Mouse (Mus musculus) liver, embryonic 11.5 days (tissue): ENCODE data around the gene Atg16l2. TPM values are rescaled to one million over a fixed set of nuclear protein-coding genes. Genes with fewer than 3 reads are reported as not detected.

Experiments used
- ATAC-seq: fragments of 200-750 bp; cut with Nextera tagmentation; replicated peaks from 2 replicates; pipeline ENCODE4 v1.8.0; 2017; ENCODE audit warnings: moderate number of reproducible peaks, mild to moderate bottlenecking, moderate TSS enrichment, moderate library complexity; ENCODE audit not compliant: low FRiP score
- DNase-seq: peaks from one replicate; pipeline ENCODE4 v3.0.0-alpha.2; 2017; ENCODE audit warnings: low spot score
- H3K27ac ChIP-seq: fragments of 300-500 bp; sonication (generic); 2 replicates; pipeline ENCODE4 v1.5.1; 2014; ENCODE audit warnings: mild to moderate bottlenecking, low read depth, low read length, control low read depth
- H3K27me3 ChIP-seq: fragments of 300-500 bp; sonication (generic); replicated peaks from 2 replicates; pipeline ENCODE4 v1.6.1; 2014; ENCODE audit warnings: low read length, mixed read lengths; ENCODE audit not compliant: control insufficient read depth, insufficient read depth
- H3K36me3 ChIP-seq: fragments of 300-500 bp; sonication (generic); 2 replicates; pipeline ENCODE4 v1.6.1; 2014; ENCODE audit warnings: mild to moderate bottlenecking, low read length, moderate library complexity, mixed read lengths; ENCODE audit not compliant: control insufficient read depth, insufficient read depth
- H3K4me1 ChIP-seq: fragments of 300-500 bp; sonication (generic); replicated peaks from 2 replicates; pipeline ENCODE4 v1.6.1; 2014; ENCODE audit warnings: low read length, mixed read lengths; ENCODE audit not compliant: control insufficient read depth, insufficient read depth
- H3K4me2 ChIP-seq: fragments of 300-500 bp; sonication (generic); 2 replicates; pipeline ENCODE4 v1.6.1; 2014; ENCODE audit warnings: mild to moderate bottlenecking, control low read depth, moderate library complexity
- H3K4me3 ChIP-seq: fragments of 300-500 bp; sonication (generic); 2 replicates; pipeline ENCODE4 v1.5.1; 2014; ENCODE audit warnings: low read depth, low read length, control low read depth
- H3K9ac ChIP-seq: fragments of 300-500 bp; sonication (generic); 2 replicates; pipeline ENCODE4 v1.6.1; 2014; ENCODE audit warnings: low read depth, low read length, control low read depth
- H3K9me3 ChIP-seq: fragments of 300-500 bp; sonication (generic); 2 replicates; pipeline ENCODE4 v1.6.1; 2016; ENCODE audit warnings: low read length, inconsistent platforms, mixed read lengths; ENCODE audit not compliant: control insufficient read depth
- WGBS: fragments of 180-500 bp; shearing (Covaris S2); extraction: QIAGEN DNeasy Blood & Tissue Kit; methylation state at CpG from one replicate; pipeline ENCODE4 v1.1.7; 2014; 5-methylcytosine and 5-hydroxymethylcytosine counted together
- polyA plus RNA-seq: library from polyadenylated mRNA; unstranded; fragments of >200 nt; fragmentation: Nextera tagmentation; extraction: Ambion mirVana; gene quantifications from 2 replicates; pipeline ENCODE4 v1.2.1, GENCODE M21; 2014

Gene Atg16l2
- polyA plus RNA-seq, 1 experiment from 2014 or later = 5.7 TPM

GRCm38 (mm10) chr7:101327263-101327662 lies 25.2 kb upstream of the Atg16l2 start:
- Histone ChIP-seq H3K4me3 (no peak overlapping the region), H3K4me1 (peaks cover 32% of the 10 kb centered on the region), H3K36me3 (no peaks in the 10 kb centered on the region), H3K27me3 (no peaks in the 10 kb centered on the region), H3K27ac (no peak overlapping the region), H3K4me2 (no peak overlapping the region), H3K9me3 (no peaks in the 10 kb centered on the region), H3K9ac (no peak overlapping the region)
- no peak for DNase-seq
- WGBS = 62% methylated on average over 5 of the region's 5 CpGs
- ATAC-seq = no peak

GRCm38 (mm10) chr7:101326006-101326405 lies 24.0 kb upstream of the Atg16l2 start:
- no peak overlapping the region for H3K9ac ChIP-seq
- H3K4me2 ChIP-seq = no peak overlapping the region; the same call in 1 of the 2 replicates
- no peaks in the 10 kb centered on the region for H3K9me3 ChIP-seq
- 81% methylated on average over 5 of the region's 5 CpGs for WGBS
- H3K4me3 ChIP-seq = no peak overlapping the region
- no peaks in the 10 kb centered on the region for H3K27me3 ChIP-seq
- H3K36me3 ChIP-seq = no peaks in the 10 kb centered on the region
- H3K27ac ChIP-seq = no peak overlapping the region
- H3K4me1 ChIP-seq = peaks cover 37% of the 10 kb centered on the region
- ATAC-seq (no peak), DNase-seq (no peak)

GRCm38 (mm10) chr7:101324142-101324962 lies 22.3 kb upstream of the Atg16l2 start:
- no peaks in the 10 kb centered on the region for H3K27me3 ChIP-seq
- peak overlapping the region; percentile 47 for H3K4me2 ChIP-seq
- H3K9me3 ChIP-seq = no peaks in the 10 kb centered on the region
- H3K36me3 ChIP-seq = no peaks in the 10 kb centered on the region
- no peak overlapping the region for H3K4me3 ChIP-seq
- WGBS = 52% methylated on average over 6 of the region's 6 CpGs
- peak overlapping the region; percentile 74 for H3K27ac ChIP-seq
- peaks cover 52% of the 10 kb centered on the region for H3K4me1 ChIP-seq
- ATAC-seq (no peak), DNase-seq (no peak)
- no peak overlapping the region for H3K9ac ChIP-seq

GRCm38 (mm10) chr7:101323141-101323594 lies 21.1 kb upstream of the Atg16l2 start:
- Histone ChIP-seq H3K27me3 (no peaks in the 10 kb centered on the region), H3K9me3 (no peaks in the 10 kb centered on the region), H3K9ac (peak overlapping the region; percentile 4; the same call in 1 of the 2 replicates), H3K27ac (peak overlapping the region; percentile 74; the same call in 1 of the 2 replicates), H3K4me1 (peaks cover 58% of the 10 kb centered on the region), H3K36me3 (no peaks in the 10 kb centered on the region), H3K4me3 (peak overlapping the region; percentile 76), H3K4me2 (peak overlapping the region; percentile 99)
- DNase-seq (no peak), ATAC-seq (peak; percentile 45)
- WGBS = 47% methylated on average over 4 of the region's 4 CpGs

GRCm38 (mm10) chr7:101321218-101321827 lies 19.3 kb upstream of the Atg16l2 start:
- Histone ChIP-seq H3K27ac (peak overlapping the region; percentile 80), H3K4me2 (peak overlapping the region; percentile 99), H3K27me3 (no peaks in the 10 kb centered on the region), H3K4me1 (peaks cover 74% of the 10 kb centered on the region), H3K36me3 (no peaks in the 10 kb centered on the region), H3K9me3 (no peaks in the 10 kb centered on the region), H3K9ac (peak overlapping the region; percentile 82), H3K4me3 (peak overlapping the region; percentile 76)
- ATAC-seq = peak; percentile 24
- DNase-seq = peak; percentile 63
- WGBS = 1% methylated on average over 61 of the region's 61 CpGs

GRCm38 (mm10) chr7:101320399-101321217 lies 18.6 kb upstream of the Atg16l2 start:
- Histone ChIP-seq H3K4me2 (peak overlapping the region; percentile 99), H3K9ac (peak overlapping the region; percentile 82), H3K9me3 (no peaks in the 10 kb centered on the region), H3K27me3 (no peaks in the 10 kb centered on the region), H3K4me1 (peaks cover 77% of the 10 kb centered on the region), H3K36me3 (no peaks in the 10 kb centered on the region), H3K4me3 (peak overlapping the region; percentile 76), H3K27ac (peak overlapping the region; percentile 80)
- WGBS = 5% methylated on average over 36 of the region's 37 CpGs
- DNase-seq = peak; percentile 73
- ATAC-seq = peak; percentile 42

GRCm38 (mm10) chr7:101319796-101320195 lies 17.7 kb upstream of the Atg16l2 start:
- H3K27ac ChIP-seq = peak overlapping the region; percentile 80
- H3K27me3 ChIP-seq = no peaks in the 10 kb centered on the region
- H3K36me3 ChIP-seq = no peaks in the 10 kb centered on the region
- DNase-seq (no peak), ATAC-seq (no peak)
- WGBS = 73% methylated on average over 1 of the region's 1 CpGs
- H3K4me3 ChIP-seq = no peak overlapping the region
- H3K9me3 ChIP-seq = no peaks in the 10 kb centered on the region
- H3K9ac ChIP-seq = no peak overlapping the region
- peaks cover 82% of the 10 kb centered on the region for H3K4me1 ChIP-seq
- H3K4me2 ChIP-seq = peak overlapping the region; percentile 99

- H3K9ac ChIP-seq = no peak overlapping the region
- H3K27ac ChIP-seq = peak overlapping the region; percentile 64; the same call in 1 of the 2 replicates
- H3K9me3 ChIP-seq = no peaks in the 10 kb centered on the region
- peak overlapping the region; percentile 8; the same call in 1 of the 2 replicates for H3K4me2 ChIP-seq
- DNase-seq = no peak
- H3K27me3 ChIP-seq = no peaks in the 10 kb centered on the region
- WGBS = 35% methylated on average over 4 of the region's 4 CpGs
- peaks cover 79% of the 10 kb centered on the region for H3K4me1 ChIP-seq
- H3K36me3 ChIP-seq = no peaks in the 10 kb centered on the region
- ATAC-seq = peak; percentile 30
- H3K4me3 ChIP-seq = no peak overlapping the region
Measured at GRCm38 (mm10) chr7:101318848-101319247, 16.8 kb upstream of the Atg16l2 start.
